Mouse (Mus musculus) hindbrain, embryonic 13.5 days (tissue): ENCODE data around the gene Ly6g6c. TPM values are rescaled to one million over a fixed set of nuclear protein-coding genes. Genes with fewer than 3 reads are reported as not detected.
"Not testable (repeated sequence)": the region's sequence is repeated elsewhere in the genome, so short reads cannot be mapped to it uniquely, and the experiment has no call there.

ENCODE experiments used
- ATAC-seq: fragments of 200-750 bp; cut with Nextera tagmentation; 2 replicates; pipeline ENCODE4 v1.8.0; 2017; ENCODE audit warnings: moderate TSS enrichment; ENCODE audit not compliant: low FRiP score
- H3K27ac ChIP-seq: fragments of 300-500 bp; sonication (generic); 2 replicates; pipeline ENCODE4 v1.5.1; 2015; ENCODE audit warnings: inconsistent platforms, mild to moderate bottlenecking, moderate library complexity
- H3K27me3 ChIP-seq: fragments of 300-500 bp; sonication (generic); 2 replicates; pipeline ENCODE4 v1.6.1; 2015; ENCODE audit warnings: mild to moderate bottlenecking, inconsistent platforms
- H3K36me3 ChIP-seq: fragments of 300-500 bp; sonication (generic); 2 replicates; pipeline ENCODE4 v1.6.1; 2015; ENCODE audit warnings: mild to moderate bottlenecking, inconsistent platforms
- H3K4me1 ChIP-seq: fragments of 300-500 bp; sonication (generic); replicated peaks from 2 replicates; pipeline ENCODE4 v1.6.1; 2015; ENCODE audit warnings: inconsistent platforms
- H3K4me2 ChIP-seq: fragments of 300-500 bp; sonication (generic); 2 replicates; pipeline ENCODE4 v1.6.1; 2015; ENCODE audit warnings: inconsistent platforms, mild to moderate bottlenecking, moderate library complexity
- H3K4me3 ChIP-seq: fragments of 300-500 bp; sonication (generic); 2 replicates; pipeline ENCODE4 v1.5.1; 2015; ENCODE audit warnings: mild to moderate bottlenecking, inconsistent platforms
- H3K9ac ChIP-seq: fragments of 300-500 bp; sonication (generic); 2 replicates; pipeline ENCODE4 v1.6.1; 2015; ENCODE audit warnings: mild to moderate bottlenecking, inconsistent platforms
- H3K9me3 ChIP-seq: fragments of 300-500 bp; sonication (generic); 2 replicates; pipeline ENCODE4 v1.6.1; 2016; ENCODE audit warnings: inconsistent platforms
- WGBS: fragments of 180-500 bp; shearing (Covaris S2); methylation state at CpG from one replicate; pipeline ENCODE4 v1.1.7; 2015; 5-methylcytosine and 5-hydroxymethylcytosine counted together
- polyA plus RNA-seq: library from polyadenylated mRNA; unstranded; fragments of >200 nt; fragmentation: Nextera tagmentation; extraction: Ambion mirVana; gene quantifications from 2 replicates; pipeline ENCODE4 v1.2.1, GENCODE M21; 2015

The Ly6g6c gene
- polyA plus RNA-seq, 1 experiment from 2014 or later, result not detected

DNA sequence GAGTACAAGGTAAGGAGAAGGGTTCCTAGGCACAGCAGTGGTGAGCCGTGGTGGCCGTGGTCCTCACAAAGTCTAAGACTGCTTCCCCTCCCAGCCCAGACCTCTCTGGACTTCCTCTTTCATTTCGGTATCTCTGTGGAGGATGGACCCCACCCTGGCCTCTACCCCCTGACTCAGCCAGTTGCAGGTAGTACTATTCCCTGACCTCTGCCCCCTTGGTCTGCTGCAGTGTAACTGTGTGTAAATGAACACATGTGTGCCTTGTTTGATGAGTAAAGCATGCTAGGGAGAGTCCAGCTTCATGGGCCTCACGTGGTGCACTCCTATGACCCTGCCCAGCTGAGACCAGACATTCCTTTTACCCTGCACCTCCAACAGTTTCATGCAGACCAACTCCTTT lies 41.4 kb upstream of the Ly6g6c start:
- Histone ChIP-seq H3K27me3 (no peaks in the 10 kb centered on the region), H3K9ac (no peak overlapping the region), H3K4me2 (no peak overlapping the region), H3K4me1 (peaks cover 24% of the 10 kb centered on the region), H3K36me3 (0 out of 2 replicates have a peak, but pooled peaks cover under 1% of the 10 kb centered on the region), H3K9me3 (no peaks in the 10 kb centered on the region), H3K4me3 (no peak overlapping the region), H3K27ac (no peak overlapping the region)
- 79% methylated on average over 4 of the region's 4 CpGs for WGBS
- ATAC-seq, result no peak

- no peaks in the 10 kb centered on the region for H3K9me3 ChIP-seq
- no peaks in the 10 kb centered on the region for H3K27me3 ChIP-seq
- 79% methylated on average over 12 of the region's 13 CpGs for WGBS
- no peak overlapping the region for H3K9ac ChIP-seq
- H3K4me3 ChIP-seq, result no peak overlapping the region
- no peak overlapping the region for H3K27ac ChIP-seq
- no peaks in the 10 kb centered on the region for H3K36me3 ChIP-seq
- H3K4me2 ChIP-seq, result no peak overlapping the region
- no peak for ATAC-seq
- H3K4me1 ChIP-seq, result peaks cover 24% of the 10 kb centered on the region
These were observed 40.9 kb upstream of the Ly6g6c start for GRCm38 (mm10) chr17:35024261-35024660.

GRCm38 (mm10) chr17:35024691-35025488 lies 40.3 kb upstream of the Ly6g6c start:
- H3K4me1 ChIP-seq, result peaks cover 30% of the 10 kb centered on the region
- 73% methylated on average over 5 of the region's 10 CpGs for WGBS
- H3K9me3 ChIP-seq, result no peaks in the 10 kb centered on the region
- H3K27me3 ChIP-seq, result no peaks in the 10 kb centered on the region
- no peak for ATAC-seq
- H3K4me2 ChIP-seq, result no peak overlapping the region
- no peaks in the 10 kb centered on the region for H3K36me3 ChIP-seq
- no peak overlapping the region for H3K9ac ChIP-seq
- no peak overlapping the region for H3K4me3 ChIP-seq
- no peak overlapping the region for H3K27ac ChIP-seq

DNA sequence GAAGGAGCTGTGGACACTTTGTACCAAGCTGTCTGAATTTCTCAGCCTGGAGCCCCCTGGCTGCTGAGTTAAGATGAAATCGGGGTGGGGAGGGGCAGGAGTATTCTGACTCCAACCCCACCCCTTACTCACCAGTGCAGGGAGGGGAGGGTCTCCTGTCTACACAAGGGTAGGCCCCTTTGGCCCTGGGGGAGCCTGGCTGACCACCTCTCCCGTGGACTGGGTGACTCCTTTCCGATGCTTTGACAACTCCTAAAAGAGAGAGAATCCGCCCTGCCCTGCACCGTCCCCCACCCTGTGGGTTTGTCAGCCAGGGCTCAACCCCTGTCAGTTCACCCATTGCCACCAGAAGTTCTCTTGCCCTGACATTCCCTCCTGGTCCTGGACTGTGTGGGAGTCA lies 39.0 kb upstream of the Ly6g6c start:
- peaks cover 33% of the 10 kb centered on the region for H3K4me1 ChIP-seq
- H3K4me2 ChIP-seq, result no peak overlapping the region
- WGBS, result 79% methylated on average over 4 of the region's 5 CpGs
- no peak for ATAC-seq
- no peak overlapping the region; the same call in 1 of the 2 replicates for H3K27ac ChIP-seq
- 0 out of 2 replicates have a peak, but pooled peaks cover 1% of the 10 kb centered on the region for H3K27me3 ChIP-seq
- H3K9ac ChIP-seq, result no peak overlapping the region
- no peaks in the 10 kb centered on the region for H3K36me3 ChIP-seq
- no peak overlapping the region for H3K4me3 ChIP-seq
- no peaks in the 10 kb centered on the region for H3K9me3 ChIP-seq

DNA sequence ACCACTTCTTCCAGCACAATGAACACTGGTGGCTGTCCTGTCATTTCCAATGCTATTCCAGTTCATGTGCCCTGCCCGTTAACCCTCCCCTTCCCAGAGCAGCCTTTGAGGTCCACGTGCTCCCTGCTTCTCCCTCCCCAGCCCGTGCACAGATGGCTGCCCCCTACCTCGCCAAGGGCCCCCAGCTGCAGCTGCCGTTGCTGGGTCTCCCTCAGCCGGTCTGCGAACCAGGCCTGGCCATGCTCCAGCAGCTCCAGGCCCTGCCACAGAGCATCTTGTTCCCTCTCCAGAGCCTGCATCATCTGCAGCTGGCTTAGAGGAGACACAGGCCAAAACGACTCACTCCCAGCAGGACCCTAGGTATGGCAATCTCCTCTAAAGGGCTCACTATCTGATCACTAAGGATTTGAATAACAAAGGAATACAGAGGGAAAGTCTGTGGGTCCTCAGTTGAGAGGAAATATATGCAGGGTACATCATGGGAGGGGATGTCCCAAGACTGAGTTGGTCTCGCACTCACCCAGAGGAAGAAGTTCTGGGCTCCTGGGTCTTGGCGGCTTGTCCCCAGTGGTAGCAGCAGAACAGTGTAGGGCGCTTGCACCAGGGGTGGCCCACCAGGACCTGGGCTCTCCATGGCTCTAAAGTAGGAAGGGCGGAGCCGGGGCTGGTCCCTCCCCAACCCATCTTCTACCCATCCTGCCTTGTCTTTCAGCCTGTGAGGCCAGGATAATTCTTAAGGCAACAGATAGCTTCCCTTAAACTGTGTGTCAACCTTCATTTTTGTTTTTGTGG lies 37.7 kb upstream of the Ly6g6c start, which contains the start of gene Sapcd1:
Gene Sapcd1 (minus strand): TSS at position 740 of the 792 bp plus-strand sequence.
- no peaks in the 10 kb centered on the region for H3K9me3 ChIP-seq
- H3K9ac ChIP-seq, result peak within 1 kb of the TSS; percentile 43
- WGBS, result 28% methylated on average over 13 of the region's 13 CpGs
- H3K4me2 ChIP-seq, result 0 out of 2 replicates have a peak within 1 kb of the TSS, but pooled peaks have one; percentile 6
- no peaks in the 10 kb centered on the region for H3K36me3 ChIP-seq
- ATAC-seq, result peak; percentile 63
- H3K4me1 ChIP-seq, result peaks cover 27% of the 10 kb centered on the region
- 0 out of 2 replicates have a peak, but pooled peaks cover 3% of the 10 kb centered on the region for H3K27me3 ChIP-seq
- peak within 1 kb of the TSS; percentile 73 for H3K27ac ChIP-seq
- H3K4me3 ChIP-seq, result no peak within 1 kb of the TSS

DNA sequence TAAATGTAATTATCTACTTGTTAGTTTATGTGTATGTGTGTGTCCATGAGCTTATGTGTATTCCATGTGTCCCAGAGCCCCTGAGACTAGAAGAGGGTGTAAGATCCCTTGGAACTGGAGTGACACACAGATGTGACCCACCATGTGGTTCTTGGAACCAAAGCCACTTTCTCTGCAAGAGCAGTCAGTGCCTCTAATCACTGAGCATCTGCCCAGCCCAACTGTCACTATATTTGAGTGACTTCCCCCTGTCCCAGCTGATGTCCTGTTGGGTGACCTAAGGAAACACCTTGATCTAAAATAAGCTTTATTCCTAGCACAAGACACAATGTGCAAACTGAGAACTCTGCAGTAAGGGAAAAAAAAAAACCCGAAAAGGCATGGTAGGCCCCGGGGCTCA lies 36.9 kb upstream of the Ly6g6c start:
- no peaks in the 10 kb centered on the region for H3K9me3 ChIP-seq
- H3K4me1 ChIP-seq, result peaks cover 27% of the 10 kb centered on the region
- H3K9ac ChIP-seq, result no peak overlapping the region
- no peak overlapping the region for H3K4me3 ChIP-seq
- H3K36me3 ChIP-seq, result no peaks in the 10 kb centered on the region
- no peak for ATAC-seq
- H3K27ac ChIP-seq, result no peak overlapping the region
- WGBS, result 94% methylated on average over 2 of the region's 2 CpGs
- no peak overlapping the region for H3K4me2 ChIP-seq
- 0 out of 2 replicates have a peak, but pooled peaks cover 3% of the 10 kb centered on the region for H3K27me3 ChIP-seq

- 0 out of 2 replicates have a peak, but pooled peaks have one; percentile 52 for ATAC-seq
- WGBS, result 25% methylated on average over 19 of the region's 19 CpGs
- H3K36me3 ChIP-seq, result no peaks in the 10 kb centered on the region
- peak overlapping the region; percentile 47 for H3K4me2 ChIP-seq
- peaks cover 27% of the 10 kb centered on the region for H3K4me1 ChIP-seq
- no peaks in the 10 kb centered on the region for H3K9me3 ChIP-seq
- peak overlapping the region; percentile 63 for H3K9ac ChIP-seq
- no peak overlapping the region for H3K27ac ChIP-seq
- 0 out of 2 replicates have a peak, but pooled peaks cover 3% of the 10 kb centered on the region for H3K27me3 ChIP-seq
- H3K4me3 ChIP-seq, result peak overlapping the region; percentile 10; the same call in 1 of the 2 replicates
These were observed 35.3 kb upstream of the Ly6g6c start for GRCm38 (mm10) chr17:35029691-35030532.

DNA sequence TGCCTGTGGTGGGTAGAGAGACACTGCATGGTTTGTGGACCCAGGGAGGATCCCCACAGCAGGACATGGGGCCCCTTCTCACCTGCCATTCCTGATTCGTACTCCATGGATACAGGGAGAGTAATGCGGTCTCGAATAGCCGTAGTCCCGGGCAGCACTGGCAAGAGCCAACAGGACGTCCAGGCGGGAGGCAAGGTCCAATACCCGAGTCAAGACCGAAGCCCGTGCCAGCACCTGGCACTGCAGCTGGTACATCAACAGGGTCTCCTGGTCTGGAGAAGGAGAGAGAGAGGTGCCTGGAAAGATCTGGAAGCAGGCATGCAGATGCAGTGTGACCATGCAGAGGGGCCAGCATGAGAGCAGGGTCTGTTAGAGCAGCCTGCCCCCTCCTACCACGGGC lies 33.9 kb upstream of the Ly6g6c start:
- H3K4me1 ChIP-seq, result peaks cover 23% of the 10 kb centered on the region
- no peak overlapping the region for H3K9ac ChIP-seq
- WGBS, result 94% methylated on average over 11 of the region's 11 CpGs
- no peak overlapping the region for H3K27ac ChIP-seq
- no peak overlapping the region for H3K4me2 ChIP-seq
- H3K27me3 ChIP-seq, result 0 out of 2 replicates have a peak, but pooled peaks cover 3% of the 10 kb centered on the region
- no peaks in the 10 kb centered on the region for H3K36me3 ChIP-seq
- H3K4me3 ChIP-seq, result no peak overlapping the region
- H3K9me3 ChIP-seq, result no peaks in the 10 kb centered on the region
- ATAC-seq, result no peak

GRCm38 (mm10) chr17:35031880-35032279 lies 33.3 kb upstream of the Ly6g6c start:
- no peak for ATAC-seq
- 93% methylated on average over 7 of the region's 7 CpGs for WGBS
- H3K4me3 ChIP-seq, result no peak overlapping the region

DNA sequence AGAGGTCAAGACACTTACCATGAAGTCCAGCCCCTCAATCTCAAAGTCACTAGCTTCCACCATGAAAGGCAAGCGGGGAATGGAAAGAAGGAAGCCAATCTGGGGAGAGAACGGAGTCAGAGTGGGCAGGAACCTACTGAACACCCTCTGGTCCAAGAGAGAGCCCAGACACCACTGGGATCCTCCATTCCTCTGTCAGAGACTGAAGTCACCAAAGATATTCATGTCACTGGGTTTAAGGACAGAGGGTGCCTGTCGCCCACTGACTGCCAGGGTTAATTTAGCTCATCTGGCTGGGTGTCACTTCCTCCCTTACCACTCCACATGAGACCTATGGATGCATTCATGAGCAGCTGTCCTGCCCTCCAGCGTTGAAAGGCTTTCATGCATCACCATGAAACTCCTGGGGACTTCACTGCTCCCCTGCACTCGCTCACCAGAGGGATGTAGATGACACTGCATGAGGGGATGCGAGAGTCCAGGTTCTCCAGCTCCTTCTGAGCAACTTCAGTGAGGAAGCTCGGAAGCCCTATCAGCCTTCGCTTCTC lies 32.8 kb upstream of the Ly6g6c start:
- H3K4me2 ChIP-seq, result no peak overlapping the region
- H3K27ac ChIP-seq, result no peak overlapping the region
- no peaks in the 10 kb centered on the region for H3K9me3 ChIP-seq
- 72% methylated on average over 8 of the region's 8 CpGs for WGBS
- no peak for ATAC-seq
- H3K4me1 ChIP-seq, result peaks cover 16% of the 10 kb centered on the region
- H3K27me3 ChIP-seq, result 0 out of 2 replicates have a peak, but pooled peaks cover 3% of the 10 kb centered on the region
- H3K9ac ChIP-seq, result no peak overlapping the region
- no peak overlapping the region for H3K4me3 ChIP-seq
- H3K36me3 ChIP-seq, result no peaks in the 10 kb centered on the region

More at GRCm38 (mm10) chr17:35031880-35032279, 33.3 kb upstream of the Ly6g6c start:
- Histone ChIP-seq H3K27me3 (0 out of 2 replicates have a peak, but pooled peaks cover 3% of the 10 kb centered on the region), H3K4me1 (peaks cover 20% of the 10 kb centered on the region), H3K4me2 (no peak overlapping the region), H3K36me3 (no peaks in the 10 kb centered on the region), H3K9me3 (no peaks in the 10 kb centered on the region), H3K27ac (no peak overlapping the region), H3K9ac (no peak overlapping the region)

DNA sequence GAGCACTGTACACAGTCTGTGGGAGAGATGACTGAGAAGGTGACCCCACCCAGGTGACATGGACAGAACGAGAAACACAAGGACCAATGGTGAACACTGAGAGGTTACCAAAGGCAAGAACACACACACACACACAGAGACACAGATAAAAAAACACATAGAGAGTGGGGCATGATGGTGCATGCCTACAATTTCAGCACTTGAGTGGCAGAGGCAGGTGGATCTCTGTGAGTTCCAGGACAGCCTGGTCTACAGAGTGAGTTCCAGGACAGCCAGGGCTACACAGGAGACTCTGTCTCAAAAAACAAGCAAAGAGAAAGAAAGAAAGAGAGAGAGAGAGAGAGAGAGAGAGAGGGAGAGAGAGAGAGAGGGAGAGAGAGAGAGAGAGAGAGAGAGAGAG lies 31.5 kb upstream of the Ly6g6c start:
- H3K4me2 ChIP-seq, H3K9me3 ChIP-seq, ATAC-seq, H3K27ac ChIP-seq, H3K36me3 ChIP-seq, H3K9ac ChIP-seq, H3K27me3 ChIP-seq, H3K4me3 ChIP-seq: not testable (repeated sequence)
- H3K4me1 ChIP-seq, result peaks cover 11% of the 10 kb centered on the region
- 69% methylated on average over 1 of the region's 1 CpGs for WGBS
